Mouse (Mus musculus) liver, embryonic 14.5 days (tissue): Measurements from ENCODE around the gene Mtmr12.

Experiments used
- CTCF ChIP-seq: IDR thresholded peaks from 2 replicates; pipeline ENCODE4 v1.5.1; 2016; ENCODE audit warnings: antibody characterized with exemption, low read depth, control low read depth
- EP300 ChIP-seq: IDR thresholded peaks from 2 replicates; pipeline ENCODE4 v1.6.1; 2016; ENCODE audit warnings: antibody characterized with exemption, low read depth

DNA sequence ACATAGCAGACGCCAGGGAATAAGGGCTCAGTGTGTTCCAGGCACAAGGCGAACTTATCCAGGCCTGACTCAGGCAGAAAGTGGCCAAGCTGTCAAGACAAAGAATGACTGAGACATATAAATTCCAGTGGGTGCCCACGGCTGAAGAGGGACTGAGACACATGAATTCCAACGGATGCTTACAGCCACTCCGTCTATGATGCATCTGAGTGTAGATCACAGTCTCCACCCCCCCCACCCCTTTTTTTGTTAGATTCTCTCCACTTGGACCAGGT, 80.6 kb downstream of the Mtmr12 start:
- no peak for TF ChIP-seq CTCF
- TF ChIP-seq EP300: no peak
